11 mouse cellular contexts compared by ENCODE assay signal in genomic region chr7:142672120-142672519, GRCm38 (mm10). TPM values are rescaled to one million over a fixed set of nuclear protein-coding genes. Genes with fewer than 3 reads are reported as not detected.
DNase-seq lines count a peak whose midpoint lies in the region; ATAC-seq and TF ChIP-seq lines count a peak whose summit lies in the region.
"Had no signal": no experiment of that assay in that cellular context is flagged by ENCODE, and none has a peak within 500 bp of the region (broad histone marks: within the 10 kb centered on the region; RNA-seq: fewer than 3 reads in every experiment).

No protein-coding gene starts in this region.

- WGBS in kidney, embryonic 16.5 days, result 17% methylated on average over 4 of the region's 4 CpGs
- WGBS in cerebellum, adult 2 months, result 8% methylated on average over 4 of the region's 4 CpGs

- H3K27me3 ChIP-seq in kidney, embryonic 16.5 days (ENCODE audit: insufficient read depth, low read length), result no peaks in the 10 kb centered on the region
- H3K27me3 ChIP-seq in cerebellum, adult 2 months (ENCODE audit: control insufficient read depth, insufficient read depth, low read length), result no peaks in the 10 kb centered on the region

- peak; percentile 49 for DNase-seq in kidney, adult 9 months
- peak; percentile 59 for DNase-seq in ES-E14 (ENCODE audit: low read depth, low spot score)
- DNase-seq in cerebellum, adult 2 months, result peak; percentile 43 to 59
- peak; percentile 45 to 83 for DNase-seq in frontal cortex, postnatal 36 days (ENCODE audit: low spot score in 2 of 2)
- peak; percentile 57 to 65 for DNase-seq in left cerebral cortex, adult 2 months (ENCODE audit: extremely low spot score in 1 of 2, low spot score in 2 of 2)
- peak; percentile 75 for DNase-seq in retina, embryonic 14.5 days (ENCODE audit: low spot score)
- DNase-seq in adrenal gland, postnatal 4 days (ENCODE audit: low spot score in 2 of 2), result no peak
- DNase-seq: liver, embryonic 13.5 days had no signal

- intact Hi-C loops in left cerebral cortex, adult 2 months (cut with DNase I), result loop anchor here (1.0 to 2.0 kb wide), 3 partner anchors 62 to 232 kb away; no protein-coding TSS in a partner anchor

- peaks cover 26% of the 10 kb centered on the region for H3K9me3 ChIP-seq in kidney, embryonic 16.5 days (ENCODE audit: low read length)
- no peaks in the 10 kb centered on the region for H3K9me3 ChIP-seq in ES-E14 (ENCODE audit: control insufficient read depth, insufficient read depth, low read depth, low read length)

- H3K36me3 ChIP-seq in kidney, embryonic 16.5 days (ENCODE audit: insufficient read depth, low read length), result peaks cover 14% of the 10 kb centered on the region; the same call in 1 of the 2 replicates
- no peaks in the 10 kb centered on the region for H3K36me3 ChIP-seq in ES-E14 (ENCODE audit: control insufficient read depth, insufficient read depth, low read length, poor library complexity, severe bottlenecking)

- peak; percentile 64 for TF ChIP-seq CTCF in cerebellum, adult 2 months (IDR thresholded peaks at IDR 0.05; ENCODE audit: borderline replicate concordance, insufficient read depth, low read depth, low read length)
- TF ChIP-seq CTCF in left cerebral cortex, adult 2 months (IDR thresholded peaks at IDR 0.05), result peak; percentile 85

- H3K4me2 ChIP-seq in kidney, embryonic 16.5 days (replicated peaks; ENCODE audit: low read depth, low read length), result no peak overlapping the region
- H3K4me2 ChIP-seq: embryonic facial prominence, embryonic 12.5 days; liver, embryonic 13.5 days had no signal

- no peaks in the 10 kb centered on the region for H3K4me1 ChIP-seq in kidney, embryonic 16.5 days (ENCODE audit: insufficient read depth, low read length)
- H3K4me1 ChIP-seq in ES-E14 (ENCODE audit: control insufficient read depth in 2 of 2, insufficient read depth in 2 of 2, low read length in 2 of 2, poor library complexity in 1 of 2), result no peaks in the 10 kb centered on the region
- H3K4me1 ChIP-seq in cerebellum, adult 2 months (ENCODE audit: control insufficient read depth, insufficient read depth, low read length), result peaks cover 8% of the 10 kb centered on the region
- H3K4me1 ChIP-seq: embryonic facial prominence, embryonic 12.5 days; liver, embryonic 13.5 days had no signal

- no peak overlapping the region for H3K27ac ChIP-seq in kidney, embryonic 16.5 days (ENCODE audit: low read length)
- H3K27ac ChIP-seq in ES-E14 (ENCODE audit: insufficient read depth, low read depth, low read length, poor library complexity, severe bottlenecking), result no peak overlapping the region
- H3K27ac ChIP-seq in cerebellum, adult 2 months (ENCODE audit: insufficient read depth, low read length), result no peak overlapping the region
- H3K27ac ChIP-seq in left cerebral cortex, adult 2 months, result no peak overlapping the region
- H3K27ac ChIP-seq: embryonic facial prominence, embryonic 12.5 days; liver, embryonic 13.5 days had no signal

- TF ChIP-seq POLR2A in cerebellum, adult 2 months (IDR thresholded peaks at IDR 0.05; ENCODE audit: borderline replicate concordance, insufficient read depth, low read length), result no peak

- in situ Hi-C loops in ES-E14 (cut with MboI; ENCODE audit: low sequenced_read_pairs in 2 of 2, unreplicated experiment in 2 of 2), result loop anchor here (5.0 to 10.0 kb wide), 3 partner anchors 247 to 337 kb away; no protein-coding TSS in a partner anchor

- no peak overlapping the region for H3K4me3 ChIP-seq in kidney, embryonic 16.5 days (ENCODE audit: low read length)
- H3K4me3 ChIP-seq in ES-E14 (ENCODE audit: insufficient read depth in 1 of 2, low read depth in 1 of 2, low read length in 2 of 2, poor library complexity in 1 of 2, severe bottlenecking in 1 of 2), result no peak overlapping the region
- H3K4me3 ChIP-seq in cerebellum, adult 2 months (replicated peaks; ENCODE audit: insufficient read depth, low read depth, low read length), result no peak overlapping the region
- H3K4me3 ChIP-seq in left cerebral cortex, adult 2 months, result no peak overlapping the region
- H3K4me3 ChIP-seq: embryonic facial prominence, embryonic 12.5 days; liver, embryonic 13.5 days had no signal

- H3K9ac ChIP-seq in kidney, embryonic 16.5 days (replicated peaks; ENCODE audit: low read length), result no peak overlapping the region
- H3K9ac ChIP-seq in ES-E14 (ENCODE audit: insufficient read depth, low read depth, low read length, poor library complexity, severe bottlenecking), result no peak overlapping the region
- H3K9ac ChIP-seq: embryonic facial prominence, embryonic 12.5 days; liver, embryonic 13.5 days had no signal

- ATAC-seq in kidney, embryonic 16.5 days (ENCODE audit: low FRiP score, low TSS enrichment), result no peak

TF ChIP-seq in ES-E14, 5 proteins besides CTCF, POLR2A, EP300 and RAD21:
- TF ChIP-seq ZC3H11A (IDR thresholded peaks at IDR 0.05; ENCODE audit: borderline replicate concordance, low read depth, low read length), result peak; percentile 73; the same call in 1 of the 2 replicates
- no peak for TF ChIP-seq ZNF384 (IDR thresholded peaks at IDR 0.05; ENCODE audit: low read depth, low read length)

RNA-seq across cellular contexts. Expression of gene Gm49394, which starts 2.4 kb away (rescaled TPM):
- polyA plus RNA-seq in kidney, embryonic 16.5 days (2015; fragmentation: Nextera tagmentation; extraction: Ambion mirVana), result 0.07 TPM in 1 of 2 replicates, not detected in the other
- 0.16 and 0.40 TPM in 2 replicates for total RNA-seq in ES-E14 (2012; rRNA removed)
- 0.02 TPM in 1 of 2 replicates, not detected in the other for polyA plus RNA-seq in cerebellum, adult 2 months (2012; rRNA removed)
- total RNA-seq in left cerebral cortex, adult 2 months (2021), result under 1 TPM in 1 of 2 experiments, not detected in 1; 0.11 TPM
- under 1 TPM in 1 of 2 experiments, not detected in 1; 0.11 TPM for total RNA-seq in adrenal gland, postnatal 4 days (2021)
- polyA plus RNA-seq: liver, embryonic 13.5 days; stomach, embryonic 14.5 days had no signal

RNA-seq across cellular contexts. Expression of gene Igf2, which starts 5.5 kb away (rescaled TPM):
- polyA plus RNA-seq in kidney, embryonic 16.5 days (2015; fragmentation: Nextera tagmentation; extraction: Ambion mirVana), result 516 and 585 TPM in 2 replicates
- 44.4 and 66.4 TPM in 2 replicates for total RNA-seq in ES-E14 (2012; rRNA removed)
- 67.2 and 99.9 TPM in 2 replicates for polyA plus RNA-seq in cerebellum, adult 2 months (2012; rRNA removed)
- 100 to 1,000 TPM in 1 of 2 experiments, 10 to 100 TPM in 1; 67.4 to 120 TPM for total RNA-seq in left cerebral cortex, adult 2 months (2021)
- 1,000 to 10,000 TPM in 1 of 2 experiments, 100 to 1,000 TPM in 1; 616 to 1,339 TPM for total RNA-seq in adrenal gland, postnatal 4 days (2021)

Comparison
In these comparisons a context has a peak if more than half of its experiments do, and no peak if none do; other contexts are left out.
1. DNase-seq: peak in kidney, adult 9 months (single experiment), ES-E14 (single experiment), cerebellum, adult 2 months (2 of 2), frontal cortex, postnatal 36 days (2 of 2), left cerebral cortex, adult 2 months (2 of 2) and retina, embryonic 14.5 days (single experiment); none in adrenal gland, postnatal 4 days (0 of 2).